Mouse (Mus musculus): ENCODE measurements around the gene Adprm. TPM values are rescaled to one million over a fixed set of nuclear protein-coding genes. Genes with fewer than 3 reads are reported as not detected.
"Not testable (repeated sequence)": the region's sequence is repeated elsewhere in the genome, so short reads cannot be mapped to it uniquely, and the experiment has no call there.

Adprm gene
- polyA plus RNA-seq, 1 experiment from 2014 or later = 24.0 TPM

DNA sequence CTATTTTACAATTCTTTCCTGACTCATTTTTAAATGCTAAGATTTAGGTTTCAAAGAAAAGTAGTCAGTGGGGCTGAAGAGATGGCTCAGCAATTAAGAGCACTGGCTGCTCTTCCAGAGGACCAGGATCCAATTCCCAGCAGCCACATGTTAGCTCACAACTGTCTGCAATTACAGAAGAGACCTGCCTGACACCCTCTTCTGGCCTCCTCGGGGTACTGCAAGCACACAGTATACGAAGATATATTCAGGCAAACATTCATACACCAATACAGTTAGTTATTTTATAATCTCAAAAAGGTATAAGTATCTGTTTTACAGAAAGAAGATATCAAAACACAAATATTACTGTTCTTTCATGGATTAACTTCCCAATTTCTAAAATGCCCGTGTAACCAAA lies 12.6 kb downstream of the Adprm start:
- Histone ChIP-seq H3K27me3 (replicated peaks) (no peaks in the 10 kb centered on the region), H3K27ac (no peak overlapping the region), H3K4me1 (no peaks in the 10 kb centered on the region), H3K36me3 (0 out of 2 replicates have a peak, but pooled peaks cover 22% of the 10 kb centered on the region), H3K4me2 (no peak overlapping the region), H3K4me3 (replicated peaks) (no peak overlapping the region), H3K9me3 (no peaks in the 10 kb centered on the region), H3K9ac (no peak overlapping the region)
- WGBS = 89% methylated on average over 3 of the region's 3 CpGs
- no peak for ATAC-seq (ENCODE audit: insufficient read depth, low FRiP score, low read depth)

DNA sequence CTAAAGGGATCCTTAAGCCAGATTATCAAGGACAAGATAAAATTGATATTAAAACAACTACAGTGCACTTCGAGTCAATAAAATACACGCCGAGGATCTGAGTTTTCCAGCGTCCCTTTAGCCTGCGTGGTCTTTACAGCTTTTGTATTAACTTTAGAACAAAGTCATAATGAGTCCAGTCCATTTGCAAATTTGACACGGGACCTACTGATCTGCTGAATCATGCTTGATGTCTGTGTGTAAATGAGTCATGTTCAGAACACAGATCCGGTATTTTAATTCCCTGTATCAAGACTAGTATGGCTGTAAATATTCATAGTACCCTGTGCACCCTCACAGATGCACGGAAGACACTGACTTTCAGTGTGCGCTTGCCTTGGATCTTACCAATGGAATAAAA lies 15.5 kb downstream of the Adprm start:
- no peak for ATAC-seq (ENCODE audit: insufficient read depth, low FRiP score, low read depth)
- 0 out of 2 replicates have a peak, but pooled peaks cover 20% of the 10 kb centered on the region for H3K36me3 ChIP-seq
- no peaks in the 10 kb centered on the region for H3K27me3 ChIP-seq (replicated peaks)
- H3K4me1 ChIP-seq = no peaks in the 10 kb centered on the region
- no peak overlapping the region for H3K4me2 ChIP-seq
- WGBS = 94% methylated on average over 9 of the region's 9 CpGs
- no peak overlapping the region for H3K27ac ChIP-seq
- H3K9ac ChIP-seq = no peak overlapping the region
- H3K4me3 ChIP-seq (replicated peaks) = no peak overlapping the region
- no peaks in the 10 kb centered on the region for H3K9me3 ChIP-seq

DNA sequence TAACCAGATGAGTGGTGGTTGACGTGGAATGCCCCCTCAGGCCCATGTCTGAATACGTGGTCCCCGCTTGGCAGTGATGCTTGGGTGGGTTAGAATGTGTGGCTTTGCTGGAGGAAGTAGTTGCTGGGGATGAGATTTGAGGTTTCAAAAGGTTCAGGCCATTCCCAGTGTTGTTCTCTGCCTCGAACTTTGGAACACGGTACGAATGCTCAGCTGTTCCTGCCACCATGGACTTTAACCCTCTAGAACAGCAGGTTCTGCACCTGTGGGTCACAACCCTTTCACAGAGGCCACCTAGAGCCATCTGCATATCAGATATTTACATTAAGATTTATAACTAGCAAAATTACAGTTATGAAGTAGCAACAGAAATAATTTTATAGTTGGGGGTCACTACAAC lies 16.2 kb downstream of the Adprm start:
- 91% methylated on average over 6 of the region's 6 CpGs for WGBS
- Histone ChIP-seq H3K36me3 (0 out of 2 replicates have a peak, but pooled peaks cover 20% of the 10 kb centered on the region), H3K4me3 (replicated peaks) (no peak overlapping the region), H3K9ac (no peak overlapping the region), H3K27ac (no peak overlapping the region), H3K27me3 (replicated peaks) (no peaks in the 10 kb centered on the region), H3K9me3 (no peaks in the 10 kb centered on the region), H3K4me1 (no peaks in the 10 kb centered on the region), H3K4me2 (no peak overlapping the region)
- ATAC-seq (ENCODE audit: insufficient read depth, low FRiP score, low read depth) = no peak

DNA sequence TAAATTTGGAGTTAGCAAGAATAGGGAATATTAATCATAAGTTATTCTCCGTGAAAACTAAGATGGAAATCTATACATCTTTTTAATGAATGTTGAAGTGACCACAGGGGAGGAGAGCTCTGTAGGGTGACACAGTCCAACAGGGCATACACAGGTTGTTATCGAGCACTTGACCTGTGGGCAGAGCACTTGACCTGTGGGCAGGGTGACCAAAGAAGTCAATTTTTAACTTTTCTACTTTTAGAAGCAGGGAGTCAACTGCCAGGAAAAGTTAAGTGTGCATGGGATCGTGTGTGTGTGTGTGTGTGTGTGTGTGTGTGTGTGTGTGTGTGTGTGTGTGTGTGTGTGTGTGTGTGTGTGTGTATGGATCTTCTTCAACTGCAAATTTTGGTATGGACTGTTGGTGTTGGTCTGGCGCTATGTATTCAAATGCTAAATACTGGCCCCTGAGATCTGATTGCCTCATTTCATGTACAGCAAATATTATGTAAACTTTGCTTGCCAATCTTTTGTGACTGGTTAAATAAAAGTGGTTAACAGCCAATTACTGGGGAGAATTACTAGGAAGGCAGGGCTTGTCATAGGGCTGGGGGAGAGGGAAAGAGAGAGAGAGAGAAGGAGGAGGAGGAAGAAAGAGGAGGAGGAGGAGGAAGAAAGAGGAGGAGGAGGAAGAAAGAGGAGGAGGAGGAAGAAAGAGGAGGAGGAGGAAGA lies 17.5 kb downstream of the Adprm start:
- Histone ChIP-seq H3K4me3 (replicated peaks) (no peak overlapping the region), H3K27me3 (replicated peaks) (no peaks in the 10 kb centered on the region), H3K9ac (no peak overlapping the region), H3K4me2 (no peak overlapping the region), H3K36me3 (0 out of 2 replicates have a peak, but pooled peaks cover 13% of the 10 kb centered on the region), H3K27ac (no peak overlapping the region), H3K4me1 (no peaks in the 10 kb centered on the region), H3K9me3 (no peaks in the 10 kb centered on the region)
- 74% methylated on average over 4 of the region's 4 CpGs for WGBS
- ATAC-seq (ENCODE audit: insufficient read depth, low FRiP score, low read depth) = no peak

DNA sequence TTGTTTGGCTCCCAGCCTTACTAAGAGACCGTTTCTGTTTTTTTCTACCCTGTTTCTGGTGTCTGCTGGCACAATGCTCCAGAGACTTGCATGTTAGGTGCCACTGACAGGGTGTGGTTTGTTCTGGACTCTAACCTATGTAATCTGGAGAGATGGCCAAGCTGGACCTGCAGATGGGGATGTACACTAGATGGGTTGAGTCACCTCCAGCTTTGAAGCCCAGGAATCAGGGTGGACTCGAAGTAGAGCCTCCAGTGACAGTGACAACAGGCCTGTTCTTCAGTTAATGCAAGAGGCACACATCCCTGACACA lies 20.8 kb downstream of the Adprm start:
- H3K27ac ChIP-seq = no peak overlapping the region
- no peak overlapping the region for H3K4me3 ChIP-seq (replicated peaks)
- no peaks in the 10 kb centered on the region for H3K36me3 ChIP-seq
- H3K4me1 ChIP-seq = no peaks in the 10 kb centered on the region
- H3K4me2 ChIP-seq = no peak overlapping the region
- H3K9me3 ChIP-seq = no peaks in the 10 kb centered on the region
- 72% methylated on average over 2 of the region's 2 CpGs for WGBS
- no peaks in the 10 kb centered on the region for H3K27me3 ChIP-seq (replicated peaks)
- ATAC-seq (ENCODE audit: insufficient read depth, low FRiP score, low read depth) = no peak
- H3K9ac ChIP-seq = no peak overlapping the region

DNA sequence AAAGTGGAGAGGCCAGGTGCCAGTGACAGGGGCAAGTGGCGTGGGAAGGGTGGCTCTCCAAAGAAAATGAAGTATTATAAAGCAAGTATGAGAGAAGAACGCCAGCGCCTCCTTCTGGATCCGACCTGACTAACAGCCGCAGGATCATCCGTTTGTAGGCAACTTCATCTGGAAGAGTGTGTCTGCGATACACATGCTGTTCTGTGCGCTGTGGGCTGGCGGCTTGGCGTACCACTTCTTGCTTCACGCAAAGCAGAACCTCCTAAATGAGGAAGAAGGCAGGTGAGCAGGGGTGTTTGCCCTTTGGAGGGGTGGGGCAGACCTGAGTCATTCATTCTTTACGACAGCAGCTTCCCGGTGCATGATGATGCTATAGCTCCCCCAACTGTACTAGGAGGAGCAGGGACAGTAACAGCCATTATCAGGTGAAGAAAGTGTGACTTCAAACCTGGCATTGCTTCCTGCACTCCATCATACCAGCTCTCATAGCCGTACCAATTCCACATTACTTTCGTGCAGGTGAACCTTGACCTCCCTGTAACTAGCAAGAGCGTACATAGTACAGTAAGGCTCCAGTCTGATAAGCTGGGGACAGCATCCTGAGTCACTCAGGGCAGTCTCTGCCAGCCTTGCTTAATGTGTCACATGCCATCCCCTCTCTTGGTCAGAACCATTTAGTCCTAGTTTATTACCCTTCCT lies 21.3 kb downstream of the Adprm start:
- Histone ChIP-seq H3K4me3 (replicated peaks) (no peak overlapping the region), H3K36me3 (no peaks in the 10 kb centered on the region), H3K9ac (no peak overlapping the region), H3K27ac (no peak overlapping the region), H3K4me2 (no peak overlapping the region), H3K9me3 (no peaks in the 10 kb centered on the region), H3K4me1 (no peaks in the 10 kb centered on the region), H3K27me3 (replicated peaks) (no peaks in the 10 kb centered on the region)
- WGBS = 52% methylated on average over 16 of the region's 16 CpGs
- ATAC-seq (ENCODE audit: insufficient read depth, low FRiP score, low read depth) = no peak; the same call in 1 of the 2 replicates

DNA sequence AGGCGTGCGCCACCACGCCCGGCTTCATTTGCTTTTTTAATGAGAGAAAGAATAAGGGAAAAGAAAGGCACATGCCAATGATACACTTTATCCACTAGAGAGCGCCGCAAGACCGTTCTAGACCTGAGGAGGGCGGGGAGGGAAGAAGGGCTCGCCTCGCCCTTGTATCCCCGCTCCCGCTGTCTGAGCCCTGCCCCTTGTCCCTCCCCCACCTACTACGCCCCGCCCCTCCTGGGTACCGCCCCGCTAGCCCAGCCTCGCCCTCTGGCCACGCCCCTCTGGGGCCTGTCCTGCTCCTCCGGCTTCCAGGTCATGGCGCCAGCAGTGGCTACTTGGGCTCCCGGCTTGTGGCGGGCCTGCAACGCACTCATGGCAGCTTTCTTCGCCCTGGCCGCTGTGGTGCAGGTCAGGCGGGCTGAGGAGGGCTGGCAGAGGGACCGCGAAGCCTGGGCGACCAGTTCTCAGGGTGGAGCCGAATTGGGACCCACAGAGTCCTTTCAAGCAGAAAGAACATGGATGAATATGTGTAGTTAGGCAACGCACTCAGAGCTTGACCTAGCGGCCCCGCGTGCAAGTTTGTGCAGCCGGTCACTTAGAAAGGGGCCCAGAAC lies 27.4 kb downstream of the Adprm start, which contains the start of gene Tmem220:
Tmem220 (plus strand) TSS at position 288 of the 611 bp plus-strand sequence.
- peak; percentile 99 for ATAC-seq (ENCODE audit: insufficient read depth, low FRiP score, low read depth)
- H3K27ac ChIP-seq = no peak within 1 kb of the TSS
- H3K4me1 ChIP-seq = peaks cover 3% of the 10 kb centered on the region; the same call in 1 of the 2 replicates
- no peaks in the 10 kb centered on the region for H3K36me3 ChIP-seq
- no peaks in the 10 kb centered on the region for H3K9me3 ChIP-seq
- 1% methylated on average over 31 of the region's 35 CpGs for WGBS
- H3K4me2 ChIP-seq = peak within 1 kb of the TSS; percentile 87
- no peaks in the 10 kb centered on the region for H3K27me3 ChIP-seq (replicated peaks)
- H3K9ac ChIP-seq = peak within 1 kb of the TSS; percentile 41; the same call in 1 of the 2 replicates
- H3K4me3 ChIP-seq (replicated peaks) = peak within 1 kb of the TSS; percentile 60

DNA sequence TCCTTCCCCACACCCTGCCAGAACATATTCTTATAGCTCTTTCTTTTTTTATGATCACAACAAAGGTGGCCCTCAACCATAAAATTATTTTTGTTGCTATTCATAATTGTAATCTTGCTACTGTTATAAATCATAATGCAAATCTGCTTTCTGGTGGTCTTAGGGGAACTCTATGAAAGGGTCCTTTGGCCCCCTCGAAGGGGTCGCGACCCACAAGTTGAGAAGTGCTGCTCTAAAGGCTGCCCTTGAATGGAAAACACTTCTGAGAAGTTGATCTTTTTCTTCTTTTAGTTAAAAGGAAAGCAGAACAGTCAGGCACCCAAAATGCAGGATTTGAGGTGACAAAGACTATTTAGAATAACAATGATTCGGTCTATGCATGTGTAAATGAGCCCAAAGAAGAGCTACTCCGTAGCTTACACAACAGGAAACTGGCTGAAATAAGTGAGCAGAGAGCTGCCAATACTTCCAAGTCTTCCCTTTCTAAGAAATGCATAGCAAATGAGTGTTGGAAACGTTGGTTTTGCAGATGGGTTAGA lies 28.5 kb downstream of the Adprm start:
- Histone ChIP-seq H3K9ac (no peak overlapping the region), H3K4me2 (no peak overlapping the region), H3K4me3 (replicated peaks) (no peak overlapping the region), H3K36me3 (no peaks in the 10 kb centered on the region), H3K4me1 (peaks cover 3% of the 10 kb centered on the region; the same call in 1 of the 2 replicates), H3K9me3 (no peaks in the 10 kb centered on the region), H3K27me3 (replicated peaks) (no peaks in the 10 kb centered on the region), H3K27ac (no peak overlapping the region)
- 49% methylated on average over 6 of the region's 6 CpGs for WGBS
- no peak for ATAC-seq (ENCODE audit: insufficient read depth, low FRiP score, low read depth)

DNA sequence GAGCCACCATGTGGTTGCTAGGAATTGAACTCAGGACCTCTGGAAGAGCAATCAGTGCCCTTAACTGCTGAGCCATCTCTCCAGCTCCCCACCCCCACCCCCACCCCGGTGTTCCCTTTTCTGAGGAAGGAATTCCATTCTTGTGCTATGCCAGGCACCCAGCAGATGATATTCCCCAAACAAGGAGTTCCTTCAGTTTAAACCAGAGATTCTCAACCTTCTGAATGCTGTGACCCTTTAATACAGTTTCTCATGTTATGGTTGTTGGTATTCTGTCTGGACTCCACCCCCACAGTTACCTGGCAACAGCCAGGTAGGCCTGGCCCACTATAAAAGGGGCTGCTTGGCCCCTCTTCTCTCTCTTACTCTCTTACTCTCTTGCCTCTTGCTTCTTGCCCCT lies 29.2 kb downstream of the Adprm start:
- H3K36me3 ChIP-seq; H3K27ac ChIP-seq; H3K4me1 ChIP-seq; ATAC-seq (ENCODE audit: insufficient read depth, low FRiP score, low read depth); H3K9ac ChIP-seq; H3K9me3 ChIP-seq; H3K4me2 ChIP-seq; H3K27me3 ChIP-seq (replicated peaks); H3K4me3 ChIP-seq (replicated peaks): not testable (repeated sequence)
- WGBS = 50% methylated on average over 1 of the region's 1 CpGs

DNA sequence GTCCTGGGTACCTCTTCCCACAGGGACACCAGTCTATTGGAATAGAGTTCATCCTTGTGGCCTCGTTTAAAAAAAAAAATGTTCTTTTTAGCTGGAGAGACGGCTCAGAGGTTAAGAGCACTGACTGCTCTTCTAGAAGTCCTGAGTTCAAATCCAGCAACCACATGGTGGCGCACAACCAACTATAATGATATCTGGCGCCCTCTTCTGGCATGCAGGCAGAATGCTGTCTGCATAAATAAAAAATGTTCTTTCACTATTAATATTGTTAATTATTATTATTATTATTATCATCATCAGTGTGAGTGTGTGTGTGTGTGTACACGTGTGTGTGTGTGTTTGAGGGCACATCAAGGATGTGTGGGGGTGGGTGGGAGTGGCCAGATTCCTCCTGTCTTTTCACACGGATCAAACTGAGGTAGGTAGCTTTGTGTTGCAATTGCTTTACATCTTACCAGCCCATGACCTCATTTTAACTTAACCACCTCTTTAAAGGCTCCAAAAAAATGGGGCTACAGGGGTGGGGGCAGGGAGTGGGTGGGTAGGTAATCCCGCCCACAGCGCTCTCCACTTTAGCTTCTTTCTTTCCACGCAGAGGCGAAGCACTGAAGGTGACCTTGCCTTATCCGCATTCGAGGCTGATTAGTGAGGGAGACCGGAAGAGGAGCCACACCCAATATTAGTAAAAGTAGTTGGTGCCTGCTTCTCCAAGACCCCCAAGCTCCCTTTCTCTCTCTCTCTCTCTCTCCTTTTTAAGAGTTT lies 29.9 kb downstream of the Adprm start:
- no peak overlapping the region for H3K9ac ChIP-seq
- H3K27me3 ChIP-seq (replicated peaks) = no peaks in the 10 kb centered on the region
- no peak overlapping the region for H3K27ac ChIP-seq
- H3K36me3 ChIP-seq = no peaks in the 10 kb centered on the region
- H3K9me3 ChIP-seq = no peaks in the 10 kb centered on the region
- WGBS = 85% methylated on average over 13 of the region's 13 CpGs
- H3K4me3 ChIP-seq (replicated peaks) = no peak overlapping the region
- no peak for ATAC-seq (ENCODE audit: insufficient read depth, low FRiP score, low read depth)
- no peak overlapping the region for H3K4me2 ChIP-seq
- H3K4me1 ChIP-seq = peaks cover 9% of the 10 kb centered on the region; the same call in 1 of the 2 replicates

DNA sequence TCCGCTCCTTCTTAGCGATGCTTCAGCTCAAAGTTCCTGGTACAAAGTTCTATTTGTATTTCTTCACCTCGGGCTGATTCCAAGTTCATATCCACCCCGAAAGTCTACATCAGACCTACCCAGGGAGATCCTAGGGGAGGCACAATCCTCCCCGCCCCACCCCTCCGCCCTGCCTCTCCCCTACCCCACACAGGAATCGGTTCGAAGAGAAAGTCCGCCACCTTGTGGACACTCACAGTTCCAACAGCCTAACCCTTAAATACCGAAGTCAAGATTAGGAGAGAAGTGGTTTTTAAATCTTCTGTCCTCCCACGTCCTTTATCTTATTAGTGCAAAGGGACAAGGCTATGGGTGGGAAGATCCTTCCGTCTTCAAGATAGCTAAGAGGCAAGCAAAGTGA lies 31.4 kb downstream of the Adprm start:
- ATAC-seq (ENCODE audit: insufficient read depth, low FRiP score, low read depth) = peak; percentile 24; the same call in 1 of the 2 replicates
- Histone ChIP-seq H3K27me3 (replicated peaks) (no peaks in the 10 kb centered on the region), H3K9ac (no peak overlapping the region), H3K9me3 (no peaks in the 10 kb centered on the region), H3K4me3 (replicated peaks) (peak overlapping the region; percentile 24), H3K27ac (no peak overlapping the region), H3K4me1 (peaks cover 9% of the 10 kb centered on the region; the same call in 1 of the 2 replicates), H3K36me3 (no peaks in the 10 kb centered on the region), H3K4me2 (peak overlapping the region; percentile 55)
- 2% methylated on average over 12 of the region's 12 CpGs for WGBS

Data from stomach, embryonic 15.5 days (tissue).